Mouse (Mus musculus): ENCODE measurements around the gene Coro1c. TPM values are rescaled to one million over a fixed set of nuclear protein-coding genes. Genes with fewer than 3 reads are reported as not detected.

The Coro1c gene
- total and polyA plus RNA-seq, 3 experiments, result 66.1 to 87.4 (median 69.9) TPM

- TF ChIP-seq NELFE (IDR thresholded peaks at IDR 0.05; ENCODE audit: low read depth, low read length) (0 out of 2 replicates have a peak, but pooled peaks have one; percentile 17), ZNF384 (IDR thresholded peaks at IDR 0.05; ENCODE audit: low read depth, low read length) (peak; percentile 13; the same call in 1 of the 2 replicates), MAFK (IDR thresholded peaks at IDR 0.05; ENCODE audit: insufficient replicate concordance, low read length) (peak; percentile 51; the same call in 1 of the 2 replicates), UBTF (IDR thresholded peaks at IDR 0.05; ENCODE audit: low read depth, low read length) (no peak), RCOR1 (conservative IDR thresholded peaks at IDR 0.05; ENCODE audit: low read depth, low read length) (peak; percentile 86)
These were observed 81.9 kb downstream of the Coro1c start (continued) for GRCm38 (mm10) chr5:113826619-113827018.

DNA sequence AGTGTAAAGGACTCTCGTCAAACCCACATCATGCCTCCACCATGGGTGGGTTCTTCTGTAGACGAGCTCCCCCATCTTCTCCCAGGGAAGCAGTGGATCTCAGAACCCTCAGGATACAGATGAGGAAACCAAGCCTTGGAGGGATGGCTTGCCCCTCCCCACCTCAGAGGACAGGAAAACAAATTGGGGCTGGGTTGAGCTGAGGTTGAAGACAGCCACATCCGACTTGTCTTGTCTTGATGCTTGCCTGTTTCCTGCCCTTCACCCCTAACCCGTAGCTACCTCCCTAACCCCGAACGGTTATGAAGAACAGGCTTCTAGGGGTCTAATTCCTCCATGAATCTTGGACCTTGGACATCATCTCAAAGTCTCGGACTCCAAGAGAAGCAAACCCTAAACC, 83.0 kb downstream of the Coro1c start:
- Histone ChIP-seq H3K4me3 (replicated peaks in 1 of 3; ENCODE audit: low read depth in 2 of 3, low read length in 2 of 3, poor library complexity in 1 of 3) (no peak overlapping the region), H3K4me2 (ENCODE audit: insufficient read depth, low read depth, poor library complexity, severe bottlenecking) (no peak overlapping the region)
- dilution Hi-C loops (cut with MboI; ENCODE audit: extremely low pct_ligation_motif_present, extremely low pct_unique_long_range_greater_than_20kb, low sequenced_read_pairs), result no loop called here

GRCm38 (mm10) chr5:113824228-113824627, 84.3 kb downstream of the Coro1c start:
- Histone ChIP-seq H3K27me3 (replicated peaks) (no peaks in the 10 kb centered on the region), H3K9ac (ENCODE audit: insufficient read depth, low read depth) (no peak overlapping the region), H3K4me1 (ENCODE audit: control insufficient read depth in 1 of 2, insufficient read depth in 2 of 2) (peaks cover 19 to 48% of the 10 kb centered on the region in 2 experiments), H3K4me2 (ENCODE audit: insufficient read depth, low read depth, poor library complexity, severe bottlenecking) (no peak overlapping the region), H3K4me3 (replicated peaks in 1 of 3; ENCODE audit: low read depth in 2 of 3, low read length in 2 of 3, poor library complexity in 1 of 3) (no peak overlapping the region), H3K36me3 (replicated peaks in 1 of 2; ENCODE audit: control insufficient read depth in 1 of 2, insufficient read depth in 1 of 2, low read length in 1 of 2) (peaks cover 8 to 52% of the 10 kb centered on the region in 2 experiments), H3K9me3 (replicated peaks; ENCODE audit: low read length) (peaks cover 32% of the 10 kb centered on the region), H3K79me2 (replicated peaks; ENCODE audit: control insufficient read depth, extremely low read depth, insufficient read depth, poor library complexity, severe bottlenecking) (no peaks in the 10 kb centered on the region), H3K27ac (ENCODE audit: insufficient read depth, low read depth) (no peak overlapping the region)
- TF ChIP-seq JUND (conservative IDR thresholded peaks at IDR 0.05; ENCODE audit: low read depth, low read length) (no peak), CTCF (conservative IDR thresholded peaks at IDR 0.05 in 1 of 2, IDR thresholded peaks at IDR 0.05 in 1 of 2; ENCODE audit: low read depth in 2 of 2, low read length in 2 of 2) (no peak)
- in situ Hi-C loops (cut with MboI; ENCODE audit: low pct_ligation_motif_present, low pct_unique_long_range_greater_than_20kb, low sequenced_read_pairs) (loop anchor here (10.0 kb wide), 1 partner anchor 239 kb away; no protein-coding TSS in a partner anchor), dilution Hi-C loops (cut with MboI; ENCODE audit: extremely low pct_ligation_motif_present, extremely low pct_unique_long_range_greater_than_20kb, low sequenced_read_pairs) (no loop called here)
- DNase-seq (ENCODE audit: extremely low read depth), result no peak

More for the DNA sequence above, 83.0 kb downstream of the Coro1c start:
- TF ChIP-seq UBTF (IDR thresholded peaks at IDR 0.05; ENCODE audit: low read depth, low read length), result no peak
- TF ChIP-seq CTCF (conservative IDR thresholded peaks at IDR 0.05 in 1 of 2, IDR thresholded peaks at IDR 0.05 in 1 of 2; ENCODE audit: low read depth in 2 of 2, low read length in 2 of 2), result no peak
- no peak for TF ChIP-seq TCF12 (IDR thresholded peaks at IDR 0.05; ENCODE audit: low read depth, low read length)
- TF ChIP-seq USF2 (conservative IDR thresholded peaks at IDR 0.05; ENCODE audit: low read depth, low read length), result no peak
- Histone ChIP-seq H3K9me3 (replicated peaks; ENCODE audit: low read length) (peaks cover 32% of the 10 kb centered on the region), H3K4me1 (ENCODE audit: control insufficient read depth in 1 of 2, insufficient read depth in 2 of 2) (peaks cover 22 to 58% of the 10 kb centered on the region in 2 experiments), H3K9ac (ENCODE audit: insufficient read depth, low read depth) (no peak overlapping the region), H3K27me3 (replicated peaks) (no peaks in the 10 kb centered on the region), H3K36me3 (replicated peaks in 1 of 2; ENCODE audit: control insufficient read depth in 1 of 2, insufficient read depth in 1 of 2, low read length in 1 of 2) (peaks cover 7 to 43% of the 10 kb centered on the region in 2 experiments), H3K79me2 (replicated peaks; ENCODE audit: control insufficient read depth, extremely low read depth, insufficient read depth, poor library complexity, severe bottlenecking) (no peaks in the 10 kb centered on the region), H3K27ac (ENCODE audit: insufficient read depth, low read depth) (no peak overlapping the region)
- in situ Hi-C loops (cut with MboI; ENCODE audit: low pct_ligation_motif_present, low pct_unique_long_range_greater_than_20kb, low sequenced_read_pairs), result loop anchor here (10.0 kb wide), 1 partner anchor 241 kb away; no protein-coding TSS in a partner anchor
- DNase-seq (ENCODE audit: extremely low read depth), result no peak

DNA sequence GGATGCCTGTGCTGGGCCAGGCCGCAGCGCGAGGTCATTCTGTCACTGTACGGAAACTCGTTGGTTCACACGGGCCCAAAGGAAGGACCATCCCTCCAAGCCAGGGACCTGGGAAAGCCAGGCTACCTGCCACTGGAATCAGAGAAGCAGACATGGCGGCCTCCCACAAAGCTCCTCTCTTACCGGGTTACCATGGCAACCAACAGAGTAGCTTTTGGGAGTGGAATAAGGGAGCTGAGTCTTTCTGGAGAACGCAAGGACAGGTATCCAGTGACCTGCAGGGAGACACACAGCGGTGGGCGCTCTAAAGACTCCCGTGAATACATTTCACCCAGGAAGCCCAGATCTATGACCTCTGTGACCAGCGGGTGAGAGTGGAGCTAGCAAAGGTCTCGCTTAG, 90.0 kb downstream of the Coro1c start:
- DNase-seq (ENCODE audit: extremely low read depth), result no peak
- peaks cover 9 to 29% of the 10 kb centered on the region in 2 experiments; a peak in 3 of 4 replicates for H3K4me1 ChIP-seq (ENCODE audit: control insufficient read depth in 1 of 2, insufficient read depth in 2 of 2)
- TF ChIP-seq ZNF384 (IDR thresholded peaks at IDR 0.05; ENCODE audit: low read depth, low read length), result no peak
- TF ChIP-seq PAX5 (IDR thresholded peaks at IDR 0.05; ENCODE audit: low read length), result no peak
- no peak for TF ChIP-seq MXI1 (IDR thresholded peaks at IDR 0.05; ENCODE audit: low read depth, low read length)
- no peak for TF ChIP-seq SIN3A (IDR thresholded peaks at IDR 0.05; ENCODE audit: low read length)
- TF ChIP-seq TBP (conservative IDR thresholded peaks at IDR 0.05; ENCODE audit: low read depth, low read length), result no peak
- no peak for TF ChIP-seq NELFE (IDR thresholded peaks at IDR 0.05; ENCODE audit: low read depth, low read length)
- TF ChIP-seq POLR2A (IDR thresholded peaks at IDR 0.05; ENCODE audit: low read depth, low read length), result no peak
- no peak for TF ChIP-seq ZMIZ1 (IDR thresholded peaks at IDR 0.05; ENCODE audit: low read depth, low read length)
- no peak for TF ChIP-seq MAX (IDR thresholded peaks at IDR 0.05; ENCODE audit: low read length)
- no peak for TF ChIP-seq SMC3 (IDR thresholded peaks at IDR 0.05; ENCODE audit: low read depth, low read length)
- no peak for TF ChIP-seq E2F4 (IDR thresholded peaks at IDR 0.05; ENCODE audit: insufficient replicate concordance, low read depth, low read length)
- no peak for TF ChIP-seq CHD1 (IDR thresholded peaks at IDR 0.05; ENCODE audit: low read depth, low read length)
- TF ChIP-seq ELF1 (IDR thresholded peaks at IDR 0.05; ENCODE audit: low read depth, low read length), result no peak
- no peak for TF ChIP-seq RCOR1 (conservative IDR thresholded peaks at IDR 0.05; ENCODE audit: low read depth, low read length)
- H3K79me2 ChIP-seq (replicated peaks; ENCODE audit: control insufficient read depth, extremely low read depth, insufficient read depth, poor library complexity, severe bottlenecking), result no peaks in the 10 kb centered on the region
- no peaks in the 10 kb centered on the region for H3K27me3 ChIP-seq (replicated peaks)
- in situ Hi-C loops (cut with MboI; ENCODE audit: low pct_ligation_motif_present, low pct_unique_long_range_greater_than_20kb, low sequenced_read_pairs), result loop anchor here (10.0 kb wide), 1 partner anchor 454 kb away; no protein-coding TSS in a partner anchor
- H3K9ac ChIP-seq (ENCODE audit: insufficient read depth, low read depth), result no peak overlapping the region
- H3K9me3 ChIP-seq (replicated peaks; ENCODE audit: low read length), result peaks cover 11% of the 10 kb centered on the region
- H3K36me3 ChIP-seq (replicated peaks in 1 of 2; ENCODE audit: control insufficient read depth in 1 of 2, insufficient read depth in 1 of 2, low read length in 1 of 2), result peaks cover 6 to 33% of the 10 kb centered on the region in 2 experiments
- dilution Hi-C loops (cut with MboI; ENCODE audit: extremely low pct_ligation_motif_present, extremely low pct_unique_long_range_greater_than_20kb, low sequenced_read_pairs), result no loop called here
- H3K4me2 ChIP-seq (ENCODE audit: insufficient read depth, low read depth, poor library complexity, severe bottlenecking), result no peak overlapping the region
- no peak overlapping the region for H3K4me3 ChIP-seq (replicated peaks in 1 of 3; ENCODE audit: low read depth in 2 of 3, low read length in 2 of 3, poor library complexity in 1 of 3)
- no peak overlapping the region for H3K27ac ChIP-seq (ENCODE audit: insufficient read depth, low read depth)

All from CH12.LX (cell line).